In genomic region chrX:99605084-99605824, GRCm38 (mm10) we compare ENCODE assay signal across 10 mouse cellular contexts.
A peak's percentile ranks its signal among the peaks of the same experiment; 100 is the strongest.
DNase-seq lines count a peak whose midpoint lies in the region; ATAC-seq and TF ChIP-seq lines count a peak whose summit lies in the region.
"Had no signal": no experiment of that assay in that cellular context is flagged by ENCODE, and none has a peak within 500 bp of the region (broad histone marks: within the 10 kb centered on the region; RNA-seq: fewer than 3 reads in every experiment).

No protein-coding gene starts in this region.

- WGBS in lung, embryonic 14.5 days = 31% methylated on average over 10 of the region's 10 CpGs
- 50% methylated on average over 10 of the region's 10 CpGs for WGBS in lung, adult 2 months

- no peaks in the 10 kb centered on the region for H3K36me3 ChIP-seq in lung, embryonic 14.5 days (ENCODE audit: insufficient read depth)

- H3K9me3 ChIP-seq in lung, embryonic 14.5 days (ENCODE audit: low read depth, low read length) = no peaks in the 10 kb centered on the region
- H3K9me3 ChIP-seq: megakaryocyte, embryonic 14.5 days had no signal

- peak overlapping the region; percentile 27; the same call in 1 of the 2 replicates for H3K27ac ChIP-seq in lung, embryonic 14.5 days (ENCODE audit: low read depth)

- ATAC-seq in lung, embryonic 14.5 days (ENCODE audit: insufficient read depth) = peak; percentile 80

- DNase-seq in lung, embryonic 14.5 days = peak; percentile 46
- no peak for DNase-seq in lung, adult 2 months
- peak; percentile 18 for DNase-seq in adrenal gland, postnatal 25 days
- DNase-seq in kidney, adult 18-20 months = peak; percentile 51
- peak; percentile 38 for DNase-seq in lung, postnatal 10 days
- no peak for DNase-seq in right cerebral cortex, adult 2 months (ENCODE audit: low spot score in 2 of 2)
- DNase-seq in frontal cortex, postnatal 25 days (ENCODE audit: low spot score in 2 of 2) = no peak
- DNase-seq in left cerebral cortex, adult 8-10 months (ENCODE audit: low spot score in 2 of 2) = no peak
- DNase-seq: thymus, postnatal 4 days had no signal

- H3K4me2 ChIP-seq in lung, embryonic 14.5 days = no peak overlapping the region

- no peaks in the 10 kb centered on the region; the same call in 1 of the 2 replicates for H3K4me1 ChIP-seq in lung, embryonic 14.5 days (ENCODE audit: insufficient read depth)
- no peaks in the 10 kb centered on the region for H3K4me1 ChIP-seq in lung, adult 2 months (ENCODE audit: control insufficient read depth, insufficient read depth, low read length)
- H3K4me1 ChIP-seq: megakaryocyte, embryonic 14.5 days had no signal

- TF ChIP-seq POLR2A in lung, adult 2 months (IDR thresholded peaks at IDR 0.05; ENCODE audit: borderline replicate concordance, extremely low read depth, low read depth, low read length) = no peak

- no peak overlapping the region for H3K9ac ChIP-seq in lung, embryonic 14.5 days

- TF ChIP-seq CTCF in lung, embryonic 14.5 days (IDR thresholded peaks at IDR 0.05; ENCODE audit: low read depth) = no peak
- no peak for TF ChIP-seq CTCF in lung, adult 2 months (IDR thresholded peaks at IDR 0.05; ENCODE audit: insufficient read depth, low read length)

- H3K27me3 ChIP-seq in lung, embryonic 14.5 days (ENCODE audit: insufficient read depth, low read length) = no peaks in the 10 kb centered on the region

- no peak overlapping the region for H3K4me3 ChIP-seq in lung, embryonic 14.5 days (ENCODE audit: low read depth, low read length)
- H3K4me3 ChIP-seq in lung, adult 2 months (replicated peaks; ENCODE audit: extremely low read depth, low read depth, low read length) = no peak overlapping the region
- H3K4me3 ChIP-seq: megakaryocyte, embryonic 14.5 days had no signal

Comparison
In these comparisons a context has a peak if more than half of its experiments do, and no peak if none do; other contexts are left out.
1. DNase-seq: peak in lung, embryonic 14.5 days (single experiment), adrenal gland, postnatal 25 days (single experiment), kidney, adult 18-20 months (single experiment) and lung, postnatal 10 days (single experiment); none in lung, adult 2 months (single experiment), right cerebral cortex, adult 2 months (0 of 2), frontal cortex, postnatal 25 days (0 of 2) and left cerebral cortex, adult 8-10 months (0 of 2).